Mouse (Mus musculus) hematopoietic multipotent progenitor cell, adult 10-12 weeks (in vitro differentiated cells): ENCODE measurements around the gene H2-M1. TPM values are rescaled to one million over a fixed set of nuclear protein-coding genes. Genes with fewer than 3 reads are reported as not detected.

Experiments
- polyA plus RNA-seq: library from polyadenylated mRNA; stranded (reverse); fragments of >175 nt; gene quantifications from 2 replicates; pipeline ENCODE4 v1.2.3, GENCODE M21; 2012; ENCODE audit warnings: low replicate concordance

H2-M1 gene
- polyA plus RNA-seq: not detected in 2 replicates

DNA sequence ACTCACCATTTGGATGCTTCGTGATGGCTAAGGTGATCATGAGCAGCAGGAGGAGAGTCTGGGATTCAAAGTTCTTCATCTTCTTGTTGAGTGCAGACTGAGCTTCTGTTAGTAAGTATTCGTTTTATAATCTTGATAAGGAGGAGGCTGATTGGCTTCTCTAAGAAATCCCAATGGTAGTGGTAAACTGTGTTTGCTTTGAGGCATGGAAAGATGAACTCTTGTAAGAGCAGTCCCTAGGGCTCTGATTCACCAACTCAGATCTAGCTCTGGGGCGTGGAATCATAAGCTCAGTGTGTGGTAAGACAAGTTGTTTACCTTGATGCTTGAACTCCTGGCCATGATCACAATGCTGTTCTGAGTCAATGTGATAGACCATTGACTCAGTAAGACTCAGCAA lies at the start of gene H2-M1:
H2-M1 (minus strand) TSS at position 101 of the 400 bp plus-strand sequence.

DNA sequence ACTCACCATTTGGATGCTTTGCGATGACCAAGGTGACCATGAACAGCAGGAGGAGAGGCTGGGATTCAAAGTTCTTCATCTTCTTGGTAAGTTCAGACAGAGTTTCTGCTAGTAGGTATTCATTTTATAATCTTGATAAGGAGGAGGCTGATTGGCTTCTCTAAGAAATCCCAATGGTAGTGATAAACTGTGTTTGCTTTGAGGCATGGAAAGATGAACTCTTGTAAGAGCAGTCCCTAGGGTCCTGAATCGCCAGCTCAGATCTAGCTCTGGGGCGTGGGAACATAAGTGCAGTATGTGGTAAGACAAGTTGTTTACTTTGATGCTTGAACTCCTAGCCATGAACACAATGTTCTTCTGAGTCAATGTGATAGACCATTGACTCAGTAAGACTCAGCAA lies 29.5 kb downstream of the H2-M1 start, which contains the start of gene H2-M9:
H2-M9 (minus strand) TSS at position 101 of the 400 bp plus-strand sequence.

Other genes starting within 250 kb of the H2-M1 start
- gene H2-M10.4, start 209.9 kb downstream of the H2-M1 start, polyA plus RNA-seq: not detected in 2 replicates
- not detected in 2 replicates for gene H2-M11, start 125.1 kb downstream of the H2-M1 start, polyA plus RNA-seq
- gene H2-M9, start 29.6 kb downstream of the H2-M1 start, polyA plus RNA-seq: not detected in 2 replicates
- not detected in 2 replicates for gene H2-M10.5, start 100.7 kb upstream of the H2-M1 start, polyA plus RNA-seq
- not detected in 2 replicates for gene H2-M10.6, start 140.0 kb upstream of the H2-M1 start, polyA plus RNA-seq
- gene Trim26, start 164.9 kb upstream of the H2-M1 start, polyA plus RNA-seq: 92.3 and 95.8 TPM in 2 replicates
- 0.07 TPM in 1 of 2 replicates, not detected in the other for gene Trim15, start 195.0 kb upstream of the H2-M1 start, polyA plus RNA-seq
- gene Trim10, start 197.4 kb upstream of the H2-M1 start, polyA plus RNA-seq: 0.62 and 28.4 TPM in 2 replicates
- gene Trim40, start 217.9 kb upstream of the H2-M1 start, polyA plus RNA-seq: not detected in 2 replicates
- gene Trim31, start 225.9 kb upstream of the H2-M1 start, polyA plus RNA-seq: not detected in 2 replicates